In the genomic region with DNA sequence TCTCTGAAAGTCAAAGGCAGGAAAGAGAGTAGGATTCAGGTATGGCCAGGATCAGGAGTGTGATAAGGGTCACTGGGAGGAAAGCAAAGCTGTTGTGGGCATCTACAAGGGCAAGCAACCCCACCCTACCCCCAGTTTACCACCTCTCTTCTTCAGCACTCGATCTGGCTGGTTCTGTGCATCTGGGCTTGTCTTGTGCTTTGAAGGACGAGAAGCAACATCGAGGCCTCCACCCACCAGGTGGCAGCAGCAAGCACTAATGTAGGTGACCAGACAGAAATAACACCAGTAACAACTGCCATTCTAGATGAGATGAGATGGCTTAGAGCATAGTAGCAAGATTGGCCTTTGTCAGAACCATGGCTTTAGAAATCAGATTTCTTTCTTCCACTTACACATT, we compare ENCODE assay signal across 10 mouse cellular contexts.
DNase-seq lines count a peak whose midpoint lies in the region; ATAC-seq and TF ChIP-seq lines count a peak whose summit lies in the region.
"Had no signal": no experiment of that assay in that cellular context is flagged by ENCODE, and none has a peak within 500 bp of the region (broad histone marks: within the 10 kb centered on the region; RNA-seq: fewer than 3 reads in every experiment).

No protein-coding gene starts in this region.

- H3K4me1 ChIP-seq in forebrain, embryonic 14.5 days (ENCODE audit: control insufficient read depth, insufficient read depth, low read length), result no peaks in the 10 kb centered on the region
- H3K4me1 ChIP-seq: embryonic facial prominence, embryonic 13.5 days had no signal

- H3K27ac ChIP-seq in forebrain, embryonic 14.5 days (ENCODE audit: low read depth, low read length), result no peak overlapping the region
- H3K27ac ChIP-seq: embryonic facial prominence, embryonic 13.5 days had no signal

- ATAC-seq in forebrain, embryonic 14.5 days, result no peak
- ATAC-seq in frontal cortex, adult (ENCODE audit: low TSS enrichment), result no peak

- H3K27me3 ChIP-seq in forebrain, embryonic 14.5 days (replicated peaks; ENCODE audit: control insufficient read depth, insufficient read depth, low read length), result no peaks in the 10 kb centered on the region
- H3K27me3 ChIP-seq: embryonic facial prominence, embryonic 13.5 days had no signal

- no peak overlapping the region for H3K4me2 ChIP-seq in forebrain, embryonic 14.5 days (ENCODE audit: low read length)
- H3K4me2 ChIP-seq: embryonic facial prominence, embryonic 13.5 days had no signal

- no peaks in the 10 kb centered on the region for H3K9me3 ChIP-seq in forebrain, embryonic 14.5 days (replicated peaks; ENCODE audit: control insufficient read depth, low read length)
- H3K9me3 ChIP-seq: embryonic facial prominence, embryonic 13.5 days had no signal

- peak; percentile 26; the same call in 1 of the 2 replicates for TF ChIP-seq CTCF in brain, embryonic 14.5 days (IDR thresholded peaks at IDR 0.05; ENCODE audit: borderline replicate concordance, extremely low read depth, insufficient read depth, insufficient read length)

- 96% methylated on average over 3 of the region's 3 CpGs for WGBS in forebrain, embryonic 14.5 days

- no peak for TF ChIP-seq POLR2A in brain, embryonic 14.5 days (IDR thresholded peaks at IDR 0.05; ENCODE audit: borderline replicate concordance, extremely low read depth, insufficient read depth, insufficient read length, poor library complexity, severe bottlenecking)

- peak; percentile 40 to 49 for DNase-seq in cerebellum, postnatal 10 days
- no peak for DNase-seq in cerebellum, adult 18-20 months
- DNase-seq in kidney, adult 9 months, result peak; percentile 27
- no peak for DNase-seq in kidney, adult 11 months
- peak; percentile 30 for DNase-seq in 416B (ENCODE audit: low read depth)
- no peak for DNase-seq in brain, embryonic 14.5 days (ENCODE audit: low read depth)
- DNase-seq in forebrain, embryonic 14.5 days (ENCODE audit: low spot score), result no peak

- no peaks in the 10 kb centered on the region for H3K36me3 ChIP-seq in forebrain, embryonic 14.5 days (ENCODE audit: control insufficient read depth, insufficient read depth, low read length)
- H3K36me3 ChIP-seq: embryonic facial prominence, embryonic 13.5 days had no signal

- H3K4me3 ChIP-seq in forebrain, embryonic 14.5 days (ENCODE audit: low read depth, low read length), result no peak overlapping the region
- H3K4me3 ChIP-seq: embryonic facial prominence, embryonic 13.5 days; myocyte had no signal

- H3K9ac ChIP-seq in forebrain, embryonic 14.5 days (ENCODE audit: low read length), result no peak overlapping the region
- H3K9ac ChIP-seq: embryonic facial prominence, embryonic 13.5 days had no signal

Comparison
In these comparisons a context has a peak if more than half of its experiments do, and no peak if none do; other contexts are left out.
1. DNase-seq: peak in cerebellum, postnatal 10 days (2 of 2), kidney, adult 9 months (single experiment) and 416B (single experiment); none in cerebellum, adult 18-20 months (0 of 2), kidney, adult 11 months (single experiment), brain, embryonic 14.5 days (single experiment) and forebrain, embryonic 14.5 days (single experiment).